Mouse (Mus musculus): ENCODE measurements around the gene Pcp4.

- peak; percentile 100 for TF ChIP-seq CTCF (conservative IDR thresholded peaks at IDR 0.05; ENCODE audit: low read length)
- no peak for TF ChIP-seq NANOG (IDR thresholded peaks at IDR 0.05; ENCODE audit: borderline replicate concordance, low read length)
- no peak for TF ChIP-seq POU5F1 (IDR thresholded peaks at IDR 0.05; ENCODE audit: borderline replicate concordance, low read length)
Measured at GRCm38 (mm10) chr16:96467445-96467844, at the start of gene Pcp4.
